ENCODE assay signal across 21 mouse cellular contexts in the genomic region with DNA sequence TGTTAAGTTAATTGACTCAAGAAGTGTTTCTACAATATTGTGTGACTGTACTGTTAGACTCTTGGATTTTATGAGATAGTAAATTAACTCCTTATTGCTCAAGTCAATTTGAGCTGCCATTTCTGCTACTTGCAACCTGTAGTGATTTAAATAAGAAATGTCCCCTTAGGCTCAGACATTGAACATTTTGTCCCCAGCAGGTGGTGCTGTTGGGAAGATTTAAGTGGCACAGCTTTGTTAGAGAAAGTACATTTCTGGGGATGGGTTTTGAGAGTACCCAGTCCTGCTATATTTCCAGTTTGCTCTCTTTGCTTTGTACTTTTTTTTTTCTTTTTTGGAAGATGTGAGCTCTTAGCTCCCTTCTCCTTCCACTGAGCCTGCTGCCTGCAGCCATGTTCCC. TPM values are rescaled to one million over a fixed set of nuclear protein-coding genes. Genes with fewer than 3 reads are reported as not detected.
"Had no signal": no experiment of that assay in that cellular context is flagged by ENCODE, and none has a peak within 500 bp of the region (broad histone marks: within the 10 kb centered on the region; RNA-seq: fewer than 3 reads in every experiment).

No protein-coding gene starts in this region.

- H3K27ac ChIP-seq: kidney, embryonic 15.5 days; limb, embryonic 12.5 days; limb, embryonic 15.5 days; liver, embryonic 14.5 days; lung, embryonic 15.5 days had no signal

- DNase-seq: kidney, adult 2 months; kidney, postnatal 14 days; left cerebral cortex, postnatal 4 days; liver, postnatal 0 days; lung, postnatal 14 days; lung, postnatal 4 days; midbrain, embryonic 14.5 days; thymus, adult 18-20 months; thymus, postnatal 36 days had no signal

- H3K4me1 ChIP-seq: kidney, embryonic 15.5 days; limb, embryonic 12.5 days; limb, embryonic 15.5 days; lung, embryonic 15.5 days had no signal

- H3K27me3 ChIP-seq: kidney, embryonic 15.5 days; limb, embryonic 15.5 days; lung, embryonic 15.5 days had no signal

- H3K9me3 ChIP-seq: limb, embryonic 15.5 days; lung, embryonic 15.5 days had no signal

- H3K4me2 ChIP-seq: kidney, embryonic 15.5 days; limb, embryonic 12.5 days; limb, embryonic 15.5 days; liver, embryonic 11.5 days; lung, embryonic 15.5 days; midbrain, embryonic 11.5 days had no signal

- H3K9ac ChIP-seq: kidney, embryonic 15.5 days; limb, embryonic 12.5 days; limb, embryonic 15.5 days; liver, embryonic 14.5 days; liver, postnatal 0 days; lung, embryonic 15.5 days had no signal

- ATAC-seq: liver, postnatal 0 days had no signal

- H3K4me3 ChIP-seq: kidney, embryonic 15.5 days; limb, embryonic 12.5 days; limb, embryonic 15.5 days; lung, embryonic 15.5 days had no signal

- H3K36me3 ChIP-seq: kidney, embryonic 15.5 days; limb, embryonic 12.5 days; limb, embryonic 15.5 days; lung, embryonic 15.5 days had no signal

RNA-seq across cellular contexts. Expression of a gene that starts 10.9 kb away (rescaled TPM):
- total RNA-seq: megakaryocyte progenitor cell, adult 5-6 weeks; megakaryocyte-erythroid progenitor cell, adult 5-6 weeks had no signal
- polyA plus RNA-seq: kidney, adult 2 months; large intestine, adult 2 months; limb, embryonic 12.5 days; limb, embryonic 15.5 days; liver, embryonic 11.5 days; small intestine, adult 2 months; spleen, adult 2 months had no signal
